Mouse (Mus musculus): ENCODE results near the gene Man2b1. TPM values are rescaled to one million over a fixed set of nuclear protein-coding genes. Genes with fewer than 3 reads are reported as not detected.
"Not testable (repeated sequence)": the region's sequence is repeated elsewhere in the genome, so short reads cannot be mapped to it uniquely, and the experiment has no call there.

Gene Man2b1
- polyA plus RNA-seq, 1 experiment = 45.5 TPM

DNA sequence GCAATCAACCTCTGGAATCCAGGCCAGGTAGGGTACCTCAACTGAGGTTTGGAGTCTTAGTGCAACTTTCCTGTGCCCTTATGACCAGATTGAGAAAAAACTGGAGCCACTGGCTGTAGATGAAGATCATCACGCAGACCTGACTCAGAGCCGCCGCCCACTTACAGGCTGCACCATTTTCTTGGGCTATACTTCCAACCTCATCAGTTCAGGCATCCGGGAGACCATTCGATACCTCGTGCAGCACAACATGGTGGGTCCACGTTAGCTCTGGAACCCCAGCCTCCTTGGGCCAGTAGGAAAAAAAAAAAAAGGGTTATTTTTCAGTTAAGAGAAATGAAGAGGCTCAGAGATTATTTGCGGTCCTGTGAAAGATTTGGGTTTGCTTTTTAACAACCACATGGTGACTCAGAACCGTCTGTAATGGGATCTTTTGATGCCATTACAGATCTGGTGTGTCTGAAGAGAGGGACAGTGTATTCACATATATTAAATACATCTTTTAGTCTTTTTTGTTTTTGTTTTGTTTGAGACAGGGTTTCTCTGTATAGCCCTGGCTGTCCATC is 10.6 kb upstream of the Man2b1 start:
- Histone ChIP-seq H3K4me1 (ENCODE audit: control insufficient read depth, insufficient read depth, low read length) (peaks cover 5% of the 10 kb centered on the region; the same call in 1 of the 2 replicates), H3K27ac (ENCODE audit: insufficient read depth, low read length) (peak overlapping the region; percentile 82), H3K4me3 (ENCODE audit: insufficient read depth, low read length) (peak overlapping the region; percentile 85)
- TF ChIP-seq POLR2A (IDR thresholded peaks at IDR 0.05; ENCODE audit: low read depth, low read length) = no peak
- no peak for TF ChIP-seq CTCF (IDR thresholded peaks at IDR 0.05; ENCODE audit: borderline replicate concordance, insufficient read depth, low read length)

DNA sequence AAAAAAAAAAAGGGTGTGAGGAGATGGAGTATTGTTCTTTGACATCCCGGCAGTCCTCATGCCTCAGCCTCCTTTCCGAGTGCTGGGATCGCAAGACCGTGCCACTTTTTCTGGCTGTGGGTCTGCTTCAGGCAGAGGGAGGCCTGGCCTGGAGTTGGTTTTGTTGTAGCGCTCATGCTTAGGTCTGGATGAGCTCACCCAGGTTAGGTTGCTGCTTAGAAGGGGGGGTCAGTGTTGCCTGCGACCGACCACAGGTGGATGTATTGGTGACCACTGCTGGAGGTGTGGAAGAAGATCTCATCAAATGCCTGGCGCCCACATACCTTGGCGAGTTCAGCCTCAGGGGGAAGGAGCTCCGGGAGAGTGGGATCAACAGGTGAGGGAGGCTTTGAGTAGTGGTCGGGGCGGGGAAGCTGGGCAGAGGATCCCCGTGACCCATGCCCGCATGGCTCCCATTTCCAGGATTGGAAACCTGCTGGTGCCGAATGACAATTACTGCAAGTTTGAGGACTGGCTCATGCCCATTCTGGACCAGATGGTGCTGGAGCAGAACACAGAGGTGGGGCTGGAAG is 9.9 kb upstream of the Man2b1 start:
- Histone ChIP-seq H3K4me1 (ENCODE audit: control insufficient read depth, insufficient read depth, low read length) (peaks cover 5% of the 10 kb centered on the region; the same call in 1 of the 2 replicates), H3K27ac (ENCODE audit: insufficient read depth, low read length) (0 out of 2 replicates have a peak overlapping the region, but pooled peaks have one; percentile 14), H3K4me3 (ENCODE audit: insufficient read depth, low read length) (no peak overlapping the region)
- TF ChIP-seq CTCF (IDR thresholded peaks at IDR 0.05; ENCODE audit: borderline replicate concordance, insufficient read depth, low read length) (no peak), POLR2A (IDR thresholded peaks at IDR 0.05; ENCODE audit: low read depth, low read length) (no peak)

GRCm38 (mm10) chr8:85074167-85074566 is 8.9 kb upstream of the Man2b1 start:
- peaks cover 5% of the 10 kb centered on the region; the same call in 1 of the 2 replicates for H3K4me1 ChIP-seq (ENCODE audit: control insufficient read depth, insufficient read depth, low read length)
- TF ChIP-seq POLR2A (IDR thresholded peaks at IDR 0.05; ENCODE audit: low read depth, low read length) (no peak), CTCF (IDR thresholded peaks at IDR 0.05; ENCODE audit: borderline replicate concordance, insufficient read depth, low read length) (no peak)
- no peak overlapping the region for H3K27ac ChIP-seq (ENCODE audit: insufficient read depth, low read length)
- no peak overlapping the region for H3K4me3 ChIP-seq (ENCODE audit: insufficient read depth, low read length)

GRCm38 (mm10) chr8:85074617-85075016 is 8.5 kb upstream of the Man2b1 start:
- TF ChIP-seq CTCF (IDR thresholded peaks at IDR 0.05; ENCODE audit: borderline replicate concordance, insufficient read depth, low read length) (no peak), POLR2A (IDR thresholded peaks at IDR 0.05; ENCODE audit: low read depth, low read length) (no peak)
- Histone ChIP-seq H3K4me3 (ENCODE audit: insufficient read depth, low read length) (no peak overlapping the region), H3K4me1 (ENCODE audit: control insufficient read depth, insufficient read depth, low read length) (peaks cover 5% of the 10 kb centered on the region; the same call in 1 of the 2 replicates), H3K27ac (ENCODE audit: insufficient read depth, low read length) (no peak overlapping the region)

DNA sequence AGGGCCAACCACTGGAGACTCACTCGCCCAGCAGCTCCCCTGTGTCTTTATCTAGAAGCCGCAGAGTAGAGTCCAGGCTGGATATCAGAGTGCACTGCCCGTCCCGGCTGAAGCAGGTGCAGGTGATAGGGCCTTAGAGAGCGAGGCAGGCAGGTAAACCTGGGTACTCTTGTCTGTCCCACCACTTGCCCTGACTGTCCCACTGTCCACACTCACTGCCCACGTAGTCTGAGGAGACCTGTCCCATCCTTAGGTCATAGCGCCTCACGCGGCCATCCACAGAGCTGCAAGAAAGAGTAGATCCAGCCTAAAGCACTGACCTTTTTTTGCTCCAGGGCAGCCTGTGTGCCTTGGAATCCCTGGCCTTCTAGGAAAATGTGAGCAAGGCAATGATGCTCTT is 7.1 kb upstream of the Man2b1 start:
- peaks cover 2% of the 10 kb centered on the region; the same call in 1 of the 2 replicates for H3K4me1 ChIP-seq (ENCODE audit: control insufficient read depth, insufficient read depth, low read length)
- H3K4me3 ChIP-seq (ENCODE audit: insufficient read depth, low read length) = no peak overlapping the region
- TF ChIP-seq POLR2A (IDR thresholded peaks at IDR 0.05; ENCODE audit: low read depth, low read length) = no peak
- peak; percentile 61; the same call in 1 of the 2 replicates for TF ChIP-seq CTCF (IDR thresholded peaks at IDR 0.05; ENCODE audit: borderline replicate concordance, insufficient read depth, low read length)
- no peak overlapping the region for H3K27ac ChIP-seq (ENCODE audit: insufficient read depth, low read length)

GRCm38 (mm10) chr8:85076993-85077392 is 6.1 kb upstream of the Man2b1 start:
- Histone ChIP-seq H3K27ac (ENCODE audit: insufficient read depth, low read length) (no peak overlapping the region), H3K4me1 (ENCODE audit: control insufficient read depth, insufficient read depth, low read length) (no peaks in the 10 kb centered on the region), H3K4me3 (ENCODE audit: insufficient read depth, low read length) (no peak overlapping the region)
- TF ChIP-seq POLR2A (IDR thresholded peaks at IDR 0.05; ENCODE audit: low read depth, low read length) (no peak), CTCF (IDR thresholded peaks at IDR 0.05; ENCODE audit: borderline replicate concordance, insufficient read depth, low read length) (peak; percentile 96)

DNA sequence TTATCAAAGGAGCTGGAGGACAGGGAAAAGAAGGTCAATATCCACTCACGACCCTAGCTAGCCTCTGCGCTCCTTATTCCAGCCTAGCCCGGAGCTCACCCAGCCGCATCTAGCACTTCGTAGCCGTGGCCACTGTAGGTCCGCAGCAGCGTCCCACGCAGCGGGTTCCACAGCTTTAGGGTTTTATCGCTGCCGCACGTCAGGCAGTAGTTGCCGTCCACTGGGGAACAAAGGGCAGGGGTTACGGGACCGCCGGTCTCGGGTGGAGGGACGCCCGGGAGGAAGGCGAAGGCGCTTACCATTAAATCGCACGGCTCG is 2.9 kb upstream of the Man2b1 start:
- TF ChIP-seq CTCF (IDR thresholded peaks at IDR 0.05; ENCODE audit: borderline replicate concordance, insufficient read depth, low read length) (no peak), POLR2A (IDR thresholded peaks at IDR 0.05; ENCODE audit: low read depth, low read length) (no peak)
- Histone ChIP-seq H3K27ac (ENCODE audit: insufficient read depth, low read length) (no peak overlapping the region), H3K4me3 (ENCODE audit: insufficient read depth, low read length) (peak overlapping the region; percentile 67), H3K4me1 (ENCODE audit: control insufficient read depth, insufficient read depth, low read length) (peaks cover 7% of the 10 kb centered on the region; the same call in 1 of the 2 replicates)

DNA sequence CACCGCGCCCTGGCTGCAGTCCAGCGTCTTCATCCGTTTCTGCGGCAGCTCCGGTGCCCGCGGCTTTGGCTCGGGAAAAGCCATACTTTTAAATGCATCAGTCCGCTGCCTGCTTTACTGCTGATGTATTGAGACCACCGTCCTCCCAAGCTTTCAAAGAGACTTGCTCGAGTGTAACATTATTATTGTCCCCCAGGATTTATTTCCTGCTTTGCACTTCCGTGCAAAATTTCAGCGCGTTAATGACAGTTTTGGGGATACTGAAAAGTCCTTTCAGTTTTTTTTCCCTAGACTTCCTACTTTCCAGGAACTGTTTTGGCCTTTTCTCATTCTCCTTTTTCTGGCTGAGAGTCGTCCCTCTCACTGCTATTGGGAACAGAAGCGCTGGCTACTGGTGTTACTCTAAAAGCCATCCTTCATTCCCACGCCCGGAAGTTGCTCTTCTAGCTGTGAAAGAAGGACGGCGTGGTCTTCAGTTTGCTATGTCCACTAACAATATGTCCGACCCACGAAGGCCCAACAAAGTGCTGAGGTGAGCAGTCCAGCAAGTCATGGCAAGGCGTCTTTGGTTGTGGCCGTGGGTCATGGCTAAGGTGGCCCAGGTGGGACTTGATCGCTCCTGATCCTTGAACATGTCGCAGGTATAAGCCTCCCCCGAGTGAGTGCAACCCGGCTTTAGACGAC is 2.4 kb upstream of the Man2b1 start, which contains the start of gene Wdr83os:
TSS of gene Wdr83os (plus strand) at position 209 of the 684 bp plus-strand sequence.
- 0 out of 2 replicates have a peak within 1 kb of the TSS, but pooled peaks have one; percentile 44 for H3K27ac ChIP-seq (ENCODE audit: insufficient read depth, low read length)
- H3K4me3 ChIP-seq (ENCODE audit: insufficient read depth, low read length) = peak within 1 kb of the TSS; percentile 67
- TF ChIP-seq CTCF (IDR thresholded peaks at IDR 0.05; ENCODE audit: borderline replicate concordance, insufficient read depth, low read length) (no peak), POLR2A (IDR thresholded peaks at IDR 0.05; ENCODE audit: low read depth, low read length) (peak; percentile 28)
- H3K4me1 ChIP-seq (ENCODE audit: control insufficient read depth, insufficient read depth, low read length) = peaks cover 7% of the 10 kb centered on the region; the same call in 1 of the 2 replicates

- 0 out of 2 replicates have a peak within 1 kb of the TSS, but pooled peaks have one; percentile 44 for H3K27ac ChIP-seq (ENCODE audit: insufficient read depth, low read length)
- peaks cover 7% of the 10 kb centered on the region; the same call in 1 of the 2 replicates for H3K4me1 ChIP-seq (ENCODE audit: control insufficient read depth, insufficient read depth, low read length)
- TF ChIP-seq CTCF (IDR thresholded peaks at IDR 0.05; ENCODE audit: borderline replicate concordance, insufficient read depth, low read length) (no peak), POLR2A (IDR thresholded peaks at IDR 0.05; ENCODE audit: low read depth, low read length) (no peak; the same call in 1 of the 2 replicates)
- peak within 1 kb of the TSS; percentile 67 for H3K4me3 ChIP-seq (ENCODE audit: insufficient read depth, low read length)
Measured at GRCm38 (mm10) chr8:85081216-85081555, 1.9 kb upstream of the Man2b1 start, which contains the start of gene Wdr83. Gene Wdr83 (minus strand): TSS chr8:85081306.

DNA sequence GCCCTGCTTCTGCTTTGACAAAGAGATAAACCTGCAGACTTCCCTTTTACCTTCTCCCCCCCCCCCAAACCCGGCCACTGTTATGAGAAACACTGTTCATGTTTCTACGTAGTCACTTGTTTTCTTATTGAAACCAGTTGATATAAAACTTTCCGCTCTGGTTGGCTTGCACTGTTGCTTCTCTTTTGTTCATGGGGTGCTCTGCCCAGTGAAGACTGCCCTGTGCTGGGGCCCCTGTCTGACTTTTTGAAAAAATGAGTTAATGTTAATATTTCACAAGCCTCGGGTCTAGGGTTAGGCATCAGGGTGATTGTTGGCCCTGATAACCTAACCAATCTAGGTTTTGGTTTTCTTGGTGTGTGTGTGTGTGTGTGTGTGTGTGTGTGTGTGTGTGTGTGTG is 901 bp upstream of the Man2b1 start:
- not testable (repeated sequence) for H3K4me3 ChIP-seq (ENCODE audit: insufficient read depth, low read length); H3K4me1 ChIP-seq (ENCODE audit: control insufficient read depth, insufficient read depth, low read length); H3K27ac ChIP-seq (ENCODE audit: insufficient read depth, low read length)

Measured in embryonic fibroblast, embryonic 13.5 days (primary cell).